Mouse (Mus musculus) kidney, adult 2 months (tissue): ENCODE data around the gene Slc8a1.

Experiments
- CTCF ChIP-seq: fragments of 200-500 bp; conservative IDR thresholded peaks from 2 replicates; pipeline ENCODE4 v1.5.1; 2011; ENCODE audit warnings: low read depth, mild to moderate bottlenecking, control low read depth, low read length, moderate library complexity, mixed read lengths; ENCODE audit not compliant: insufficient read depth, insufficient read length
- POLR2A ChIP-seq: fragments of 200-500 bp; IDR thresholded peaks from one replicate; pipeline ENCODE4 v1.6.1; 2011; ENCODE audit warnings: low read depth, low read length, control low read depth

DNA sequence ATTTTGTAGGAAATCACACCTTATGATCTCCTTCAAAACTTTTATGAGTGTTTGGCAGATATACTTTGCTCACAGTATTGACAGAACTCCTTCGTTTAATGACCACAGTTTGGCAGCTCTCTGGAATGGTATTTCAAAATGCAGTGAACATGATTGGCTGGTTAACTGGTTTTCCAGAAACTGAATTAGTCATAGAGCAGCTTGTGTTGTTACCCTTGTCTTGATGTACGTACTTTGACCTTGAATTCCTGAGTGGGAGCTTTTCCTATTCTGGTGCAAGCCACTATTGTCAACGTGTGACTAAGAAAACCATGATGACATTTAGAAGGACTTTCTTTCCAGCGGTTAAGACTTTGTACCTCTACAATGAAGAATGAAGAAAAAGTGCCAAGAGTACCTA, 868 bp downstream of the Slc8a1 start:
- no peak for TF ChIP-seq CTCF
- TF ChIP-seq POLR2A, result no peak
